Mouse (Mus musculus) forebrain, embryonic 12.5 days (tissue): ENCODE measurements at regions not wholly inside any gene's neighbourhood (a gene's known extent, or its start where the extent isn't known, plus 50 kb on each side); places are given as distances from the start of the nearest gene placed in this dataset.
A peak's percentile ranks its signal among the peaks of the same experiment; 100 is the strongest.

ENCODE experiments used
- ATAC-seq: fragments of 200-750 bp; cut with Nextera tagmentation; 2 replicates; pipeline ENCODE4 v1.8.0; 2017; ENCODE audit warnings: moderate TSS enrichment; ENCODE audit not compliant: low FRiP score
- H3K27ac ChIP-seq: fragments of 300-500 bp; sonication (generic); 2 replicates; pipeline ENCODE4 v1.5.1; 2016; ENCODE audit warnings: mild to moderate bottlenecking
- H3K27me3 ChIP-seq: fragments of 300-500 bp; sonication (generic); 2 replicates; pipeline ENCODE4 v1.6.1; 2016; ENCODE audit warnings: mild to moderate bottlenecking
- H3K36me3 ChIP-seq: fragments of 300-500 bp; sonication (generic); replicated peaks from 2 replicates; pipeline ENCODE4 v1.6.1; 2016; ENCODE audit warnings: mild to moderate bottlenecking
- H3K4me1 ChIP-seq: fragments of 300-500 bp; sonication (generic); 2 replicates; pipeline ENCODE4 v1.6.1; 2016
- H3K4me2 ChIP-seq: fragments of 300-500 bp; sonication (generic); 2 replicates; pipeline ENCODE4 v1.6.1; 2016; ENCODE audit warnings: mild to moderate bottlenecking, moderate library complexity
- H3K4me3 ChIP-seq: fragments of 300-500 bp; sonication (generic); replicated peaks from 2 replicates; pipeline ENCODE4 v1.5.1; 2016; ENCODE audit warnings: mild to moderate bottlenecking
- H3K9ac ChIP-seq: fragments of 300-500 bp; sonication (generic); 2 replicates; pipeline ENCODE4 v1.6.1; 2016; ENCODE audit warnings: mild to moderate bottlenecking
- H3K9me3 ChIP-seq: fragments of 300-500 bp; sonication (generic); 2 replicates; pipeline ENCODE4 v1.6.1; 2016
- WGBS: fragments of 180-500 bp; shearing (Covaris S2); methylation state at CpG from one replicate; pipeline ENCODE4 v1.1.7; 2016; 5-methylcytosine and 5-hydroxymethylcytosine counted together

DNA sequence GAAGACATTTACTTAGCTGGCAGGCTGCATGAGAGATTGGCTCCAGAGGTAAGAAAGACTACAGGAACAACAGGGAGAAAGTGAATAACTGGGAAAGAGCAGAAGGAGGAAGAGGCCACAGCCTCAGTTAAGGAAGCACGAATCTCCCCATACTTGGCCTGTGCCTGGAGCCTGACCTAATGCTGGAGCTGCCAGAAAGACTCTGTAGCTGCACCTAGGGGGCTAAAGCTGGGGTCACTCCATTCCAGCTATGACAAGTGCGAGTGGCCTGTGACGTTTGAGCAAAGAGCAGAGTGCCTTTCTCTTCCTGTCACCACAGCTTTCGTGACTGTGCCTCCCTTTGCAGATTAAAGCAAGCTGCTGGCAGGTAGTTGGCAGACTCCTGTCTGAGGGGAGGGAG, 250.6 kb downstream of the Bcl11a start:
- no peak overlapping the region for H3K4me3 ChIP-seq
- WGBS, result 68% methylated on average over 4 of the region's 4 CpGs
- ATAC-seq, result no peak

DNA sequence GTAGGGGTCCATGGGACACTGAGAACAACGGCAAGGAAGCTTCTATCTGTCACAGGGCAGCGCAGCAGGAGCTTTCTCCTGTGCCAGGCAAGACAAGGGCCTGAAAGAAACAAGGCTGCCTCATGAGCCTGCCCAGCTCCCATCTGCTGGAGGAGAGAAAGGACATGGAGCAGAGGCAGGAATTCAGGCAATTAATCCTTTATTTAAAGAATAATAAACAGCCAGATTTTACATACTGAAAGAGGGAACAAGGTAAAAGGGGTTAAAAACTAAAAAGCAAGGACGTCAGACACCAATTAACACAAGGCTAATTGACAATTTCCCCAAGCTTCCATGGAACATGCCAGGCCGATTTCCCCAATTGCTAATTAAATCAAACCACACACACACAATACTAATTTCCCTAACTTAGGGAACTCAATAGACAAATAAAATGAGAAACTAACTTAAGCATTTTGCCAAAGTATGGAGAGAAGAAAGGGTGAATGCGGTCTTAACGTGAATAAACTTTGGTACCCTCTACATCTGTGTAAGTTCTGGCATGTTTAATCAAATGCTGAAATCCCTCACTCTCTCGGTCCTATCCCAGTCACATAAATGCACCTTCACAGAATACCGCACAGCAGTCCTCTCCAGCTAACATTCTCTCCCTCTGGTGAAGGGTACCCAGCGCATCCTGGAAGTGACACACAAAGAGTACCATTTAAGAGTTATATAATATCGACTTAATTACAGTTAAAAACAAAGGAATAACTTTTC, 252.7 kb downstream of the Bcl11a start:
- H3K4me2 ChIP-seq, result 0 out of 2 replicates have a peak overlapping the region, but pooled peaks have one; percentile 22
- peaks cover 12% of the 10 kb centered on the region; the same call in 1 of the 2 replicates for H3K4me1 ChIP-seq
- H3K9me3 ChIP-seq, result no peaks in the 10 kb centered on the region
- 30% methylated on average over 10 of the region's 10 CpGs for WGBS
- no peaks in the 10 kb centered on the region for H3K36me3 ChIP-seq
- H3K27me3 ChIP-seq, result peaks cover 9% of the 10 kb centered on the region; the same call in 1 of the 2 replicates
- peak; percentile 81 for ATAC-seq
- peak overlapping the region; percentile 76 for H3K27ac ChIP-seq
- H3K4me3 ChIP-seq, result no peak overlapping the region
- H3K9ac ChIP-seq, result no peak overlapping the region

More for the DNA sequence above, 250.6 kb downstream of the Bcl11a start:
- H3K36me3 ChIP-seq, result no peaks in the 10 kb centered on the region
- H3K4me2 ChIP-seq, result no peak overlapping the region
- no peaks in the 10 kb centered on the region for H3K9me3 ChIP-seq
- H3K4me1 ChIP-seq, result peaks cover 12% of the 10 kb centered on the region; the same call in 1 of the 2 replicates
- no peak overlapping the region for H3K9ac ChIP-seq
- H3K27ac ChIP-seq, result no peak overlapping the region
- peaks cover 9% of the 10 kb centered on the region; the same call in 1 of the 2 replicates for H3K27me3 ChIP-seq

DNA sequence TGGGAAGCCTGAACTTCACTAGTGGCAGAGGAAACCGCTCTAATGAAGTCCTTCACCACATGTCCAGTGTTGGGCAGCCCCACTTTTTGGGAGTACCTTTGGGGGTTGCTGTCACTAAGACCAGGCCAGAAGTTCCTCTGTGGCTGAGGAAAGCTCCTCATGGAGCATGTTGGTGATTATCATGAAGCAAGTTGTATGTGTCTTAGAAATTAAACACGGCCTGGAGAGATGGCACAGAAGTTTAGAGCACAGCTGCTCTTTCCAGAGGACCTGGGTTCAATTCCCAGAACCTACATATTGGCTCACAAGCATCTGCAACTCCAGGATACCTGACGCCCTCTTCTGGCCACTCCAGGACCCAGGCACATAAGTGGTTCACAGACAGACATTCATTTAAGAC, 254.4 kb downstream of the Bcl11a start:
- no peaks in the 10 kb centered on the region for H3K36me3 ChIP-seq
- H3K4me2 ChIP-seq, result no peak overlapping the region
- no peaks in the 10 kb centered on the region for H3K9me3 ChIP-seq
- H3K4me1 ChIP-seq, result peaks cover 18% of the 10 kb centered on the region
- H3K27ac ChIP-seq, result no peak overlapping the region
- peaks cover 7% of the 10 kb centered on the region; the same call in 1 of the 2 replicates for H3K27me3 ChIP-seq
- 91% methylated on average over 3 of the region's 3 CpGs for WGBS
- no peak overlapping the region for H3K4me3 ChIP-seq
- ATAC-seq, result no peak
- H3K9ac ChIP-seq, result no peak overlapping the region

DNA sequence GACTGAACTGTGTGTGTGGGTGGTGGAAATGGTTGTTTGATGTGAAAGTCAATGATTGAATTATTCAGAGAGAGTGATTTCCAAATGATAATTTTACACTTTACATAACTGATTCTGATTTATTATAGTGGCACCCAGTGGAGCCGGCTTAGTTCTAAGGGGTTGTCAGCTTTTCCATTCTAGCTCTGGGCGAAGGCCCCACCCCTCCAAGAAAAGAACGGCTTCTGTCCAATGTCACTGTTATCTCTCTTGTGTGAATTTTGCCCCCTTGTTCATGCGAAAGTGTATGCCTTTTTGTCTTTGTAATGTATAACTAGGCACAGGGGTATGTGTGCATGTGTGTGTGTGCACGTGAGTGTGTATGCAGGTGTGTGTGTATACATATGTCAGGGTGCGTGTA, 255.3 kb downstream of the Bcl11a start:
- Histone ChIP-seq H3K4me1 (peaks cover 23% of the 10 kb centered on the region), H3K27ac (no peak overlapping the region), H3K9me3 (no peaks in the 10 kb centered on the region), H3K36me3 (no peaks in the 10 kb centered on the region), H3K27me3 (peaks cover 5% of the 10 kb centered on the region; the same call in 1 of the 2 replicates), H3K4me3 (no peak overlapping the region), H3K4me2 (no peak overlapping the region), H3K9ac (no peak overlapping the region)
- ATAC-seq, result no peak
- 89% methylated on average over 6 of the region's 6 CpGs for WGBS

DNA sequence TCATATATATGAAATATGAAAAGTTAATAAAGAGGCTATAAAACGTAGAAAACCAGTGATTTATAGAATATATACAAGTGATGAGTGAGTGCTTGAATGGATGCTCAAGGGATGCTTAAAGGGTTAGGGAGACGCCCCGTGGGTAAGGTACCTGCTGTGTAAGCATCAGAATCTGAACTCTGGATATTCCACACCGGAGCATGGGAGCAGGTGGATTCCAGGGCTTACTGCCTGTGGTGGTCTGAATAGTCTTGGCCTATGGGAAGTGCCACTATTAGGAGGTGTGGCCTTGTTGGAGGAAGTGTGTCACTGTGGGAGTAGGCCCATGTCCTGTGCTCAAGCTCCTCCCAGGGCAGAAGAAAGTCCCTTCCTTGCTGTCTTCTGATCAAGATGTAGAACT, 257.4 kb downstream of the Bcl11a start:
- ATAC-seq, result no peak

DNA sequence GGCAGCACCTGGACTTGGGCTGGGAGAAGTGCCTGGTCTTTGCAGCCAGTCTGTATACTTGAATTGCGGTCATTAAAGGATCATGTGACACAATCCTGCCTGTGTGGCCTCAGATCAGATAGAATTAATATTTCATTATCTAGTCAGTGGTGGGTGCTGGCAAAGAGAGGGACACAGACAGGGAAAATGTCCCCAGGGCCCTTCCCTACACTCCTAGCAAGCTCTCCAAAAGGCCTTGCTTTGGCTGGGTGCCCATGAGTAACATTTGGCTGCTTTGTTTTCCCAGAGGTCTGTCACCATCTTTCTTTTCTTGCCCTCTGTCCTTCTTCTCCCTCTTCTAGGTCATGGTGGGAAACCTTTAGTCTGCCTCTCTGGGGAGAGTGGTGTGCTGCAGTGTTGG, 260.3 kb downstream of the Bcl11a start:
- Histone ChIP-seq H3K27me3 (no peaks in the 10 kb centered on the region), H3K4me2 (no peak overlapping the region), H3K9me3 (no peaks in the 10 kb centered on the region), H3K36me3 (no peaks in the 10 kb centered on the region), H3K4me3 (no peak overlapping the region), H3K4me1 (peaks cover 15% of the 10 kb centered on the region), H3K27ac (no peak overlapping the region), H3K9ac (no peak overlapping the region)
- ATAC-seq, result no peak
- WGBS, result 86% methylated on average over 1 of the region's 1 CpGs

More for the DNA sequence above, 257.4 kb downstream of the Bcl11a start:
- H3K27me3 ChIP-seq, result no peaks in the 10 kb centered on the region
- H3K9me3 ChIP-seq, result no peaks in the 10 kb centered on the region
- H3K4me3 ChIP-seq, result no peak overlapping the region
- 96% methylated on average over 4 of the region's 4 CpGs for WGBS
- peaks cover 23% of the 10 kb centered on the region for H3K4me1 ChIP-seq
- H3K9ac ChIP-seq, result no peak overlapping the region
- no peaks in the 10 kb centered on the region for H3K36me3 ChIP-seq
- no peak overlapping the region for H3K4me2 ChIP-seq
- no peak overlapping the region for H3K27ac ChIP-seq

DNA sequence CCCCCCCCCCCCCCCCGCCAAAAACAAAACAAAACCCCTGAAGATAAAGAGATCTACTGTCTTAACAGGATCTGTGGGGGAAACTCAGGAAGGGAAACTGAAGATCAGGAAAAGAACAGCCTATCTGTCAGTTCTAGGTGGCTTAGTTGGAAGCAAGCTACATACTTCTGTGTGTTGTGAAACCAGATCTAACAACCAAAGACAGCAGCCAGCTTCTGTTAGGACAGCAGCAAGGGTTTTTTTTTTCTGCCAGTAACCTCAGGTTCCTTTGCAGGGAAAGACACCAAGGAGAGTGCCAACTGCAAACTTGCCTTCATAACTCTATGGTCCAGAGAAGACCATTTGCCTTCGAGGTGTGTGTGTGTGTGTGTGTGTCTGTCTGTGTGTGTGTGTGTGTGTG, 261.2 kb downstream of the Bcl11a start:
- no peak overlapping the region for H3K4me3 ChIP-seq
- H3K4me2 ChIP-seq, result no peak overlapping the region
- no peaks in the 10 kb centered on the region for H3K36me3 ChIP-seq
- ATAC-seq, result no peak
- H3K9me3 ChIP-seq, result no peaks in the 10 kb centered on the region
- no peaks in the 10 kb centered on the region for H3K27me3 ChIP-seq
- no peak overlapping the region for H3K9ac ChIP-seq
- H3K4me1 ChIP-seq, result peaks cover 15% of the 10 kb centered on the region
- 41% methylated on average over 2 of the region's 2 CpGs for WGBS
- no peak overlapping the region for H3K27ac ChIP-seq

DNA sequence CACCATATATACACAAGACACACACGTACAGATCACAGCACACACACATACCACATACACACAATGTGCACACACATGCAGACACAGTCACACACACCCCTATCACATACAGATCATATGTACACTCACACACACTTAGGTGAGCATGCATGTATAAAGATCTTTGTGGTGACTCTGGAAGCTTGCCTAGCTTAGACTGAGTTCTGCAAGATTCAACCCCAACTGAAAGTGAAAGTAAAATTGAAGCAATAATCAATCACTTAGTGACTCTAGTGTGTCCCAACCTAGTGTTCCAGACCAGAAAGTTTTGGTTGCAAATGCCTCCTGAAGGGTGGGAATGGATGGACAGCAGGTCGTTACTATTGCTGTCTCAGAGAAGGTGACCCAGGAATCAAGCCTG, 262.8 kb downstream of the Bcl11a start:
- H3K4me3 ChIP-seq, result no peak overlapping the region
- no peak for ATAC-seq
- no peak overlapping the region for H3K27ac ChIP-seq
- H3K4me1 ChIP-seq, result peaks cover 15% of the 10 kb centered on the region
- no peaks in the 10 kb centered on the region for H3K9me3 ChIP-seq
- H3K36me3 ChIP-seq, result no peaks in the 10 kb centered on the region
- WGBS, result 64% methylated on average over 2 of the region's 2 CpGs
- no peak overlapping the region for H3K9ac ChIP-seq
- H3K4me2 ChIP-seq, result no peak overlapping the region
- no peaks in the 10 kb centered on the region for H3K27me3 ChIP-seq

DNA sequence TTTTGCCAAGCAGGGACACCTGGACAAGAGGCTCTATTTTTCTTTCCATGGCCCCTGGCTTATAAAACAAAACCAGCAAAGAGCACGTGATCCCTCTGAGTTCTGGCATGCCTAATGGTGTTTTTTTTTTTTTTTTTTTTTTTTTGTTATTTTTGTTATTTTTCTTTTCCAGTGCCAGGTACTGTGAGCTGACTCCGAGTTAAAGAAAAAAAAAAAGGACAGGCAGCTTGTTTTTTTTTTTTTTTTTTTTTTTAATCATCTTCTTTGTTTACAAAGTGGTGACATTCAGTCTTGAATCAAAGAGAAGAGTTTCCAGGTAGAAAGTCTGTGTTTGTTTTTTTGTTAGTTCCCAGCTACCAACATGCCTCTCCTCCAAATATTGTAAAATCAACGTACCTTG, 263.8 kb downstream of the Bcl11a start:
- no peak overlapping the region for H3K4me2 ChIP-seq
- no peak for ATAC-seq
- H3K9ac ChIP-seq, result no peak overlapping the region
- H3K4me3 ChIP-seq, result no peak overlapping the region
- H3K9me3 ChIP-seq, result no peaks in the 10 kb centered on the region
- no peak overlapping the region for H3K27ac ChIP-seq
- H3K27me3 ChIP-seq, result no peaks in the 10 kb centered on the region
- peaks cover 15% of the 10 kb centered on the region for H3K4me1 ChIP-seq
- 55% methylated on average over 3 of the region's 3 CpGs for WGBS
- no peaks in the 10 kb centered on the region for H3K36me3 ChIP-seq

DNA sequence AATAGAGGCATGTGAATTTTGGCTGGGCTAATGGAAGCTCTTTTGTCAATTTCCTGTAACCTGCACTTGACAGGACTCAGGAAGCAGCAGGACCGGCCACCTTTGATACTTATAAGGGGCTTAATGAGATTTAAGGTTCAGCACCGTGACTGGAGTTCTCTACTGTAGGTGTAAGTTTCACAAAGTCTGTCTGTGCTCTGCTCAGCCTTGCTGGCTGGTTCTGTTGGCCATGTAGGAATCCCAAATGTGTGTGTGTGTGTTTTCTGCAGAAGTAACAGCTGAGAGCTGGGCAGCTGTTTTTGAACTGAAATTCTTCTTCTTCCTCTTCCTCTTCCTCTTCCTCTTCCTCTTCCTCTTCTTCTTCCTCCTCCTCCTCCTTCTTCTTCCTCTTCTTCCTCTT, 264.3 kb downstream of the Bcl11a start:
- Histone ChIP-seq H3K4me1 (peaks cover 15% of the 10 kb centered on the region), H3K27me3 (no peaks in the 10 kb centered on the region), H3K4me2 (no peak overlapping the region), H3K27ac (no peak overlapping the region), H3K36me3 (no peaks in the 10 kb centered on the region), H3K4me3 (no peak overlapping the region), H3K9ac (no peak overlapping the region), H3K9me3 (no peaks in the 10 kb centered on the region)
- 33% methylated on average over 2 of the region's 2 CpGs for WGBS
- no peak for ATAC-seq

DNA sequence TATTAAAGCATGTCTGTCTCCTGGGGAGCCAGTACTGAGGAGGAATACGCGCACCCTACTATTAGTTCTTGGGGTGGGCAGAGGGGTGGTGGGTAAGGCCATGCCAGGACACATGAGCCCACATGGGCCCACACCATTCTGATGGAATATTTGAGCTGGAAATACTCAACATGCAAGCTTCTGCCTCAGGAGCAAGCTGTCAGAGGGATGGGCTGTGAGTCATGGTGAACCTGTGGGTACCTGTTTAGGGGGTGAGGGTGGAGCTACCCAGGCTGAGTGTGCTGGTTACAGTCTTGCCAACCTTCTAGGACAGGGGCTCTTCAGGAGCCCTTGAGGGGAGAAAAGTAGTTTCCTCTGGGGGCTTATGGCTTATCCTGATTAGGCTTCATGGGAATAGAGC, 264.9 kb downstream of the Bcl11a start:
- 92% methylated on average over 2 of the region's 2 CpGs for WGBS
- no peaks in the 10 kb centered on the region for H3K36me3 ChIP-seq

DNA sequence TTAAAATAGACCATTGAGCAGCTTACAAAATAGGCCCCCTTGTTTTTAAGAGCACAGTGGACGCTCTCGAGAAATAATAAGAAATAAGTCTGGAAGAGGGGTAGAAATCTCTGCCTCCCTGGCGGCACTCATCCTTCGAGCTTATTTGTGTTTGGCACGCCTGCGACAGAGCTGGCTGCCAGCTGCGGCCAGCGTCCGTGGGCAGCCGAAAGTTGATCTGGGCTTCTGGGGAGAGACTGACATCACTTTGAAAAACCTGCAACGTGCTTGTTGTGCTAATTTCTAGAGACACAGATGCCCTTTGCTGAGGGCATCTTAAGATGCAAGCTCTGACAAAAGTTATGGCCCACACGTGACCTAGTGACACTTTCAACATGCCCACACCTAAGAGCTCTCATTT, 269.4 kb downstream of the Bcl11a start:
- no peak for ATAC-seq
- H3K9me3 ChIP-seq, result no peaks in the 10 kb centered on the region
- H3K27ac ChIP-seq, result no peak overlapping the region
- no peak overlapping the region for H3K9ac ChIP-seq
- WGBS, result 28% methylated on average over 12 of the region's 12 CpGs
- peaks cover 23% of the 10 kb centered on the region for H3K4me1 ChIP-seq
- no peaks in the 10 kb centered on the region for H3K27me3 ChIP-seq
- no peak overlapping the region; the same call in 1 of the 2 replicates for H3K4me2 ChIP-seq
- H3K4me3 ChIP-seq, result no peak overlapping the region
- H3K36me3 ChIP-seq, result no peaks in the 10 kb centered on the region

More for the DNA sequence above, 264.9 kb downstream of the Bcl11a start:
- Histone ChIP-seq H3K4me1 (peaks cover 18% of the 10 kb centered on the region), H3K4me3 (no peak overlapping the region), H3K4me2 (no peak overlapping the region), H3K9me3 (no peaks in the 10 kb centered on the region), H3K27ac (no peak overlapping the region), H3K27me3 (no peaks in the 10 kb centered on the region), H3K9ac (no peak overlapping the region)
- no peak for ATAC-seq

DNA sequence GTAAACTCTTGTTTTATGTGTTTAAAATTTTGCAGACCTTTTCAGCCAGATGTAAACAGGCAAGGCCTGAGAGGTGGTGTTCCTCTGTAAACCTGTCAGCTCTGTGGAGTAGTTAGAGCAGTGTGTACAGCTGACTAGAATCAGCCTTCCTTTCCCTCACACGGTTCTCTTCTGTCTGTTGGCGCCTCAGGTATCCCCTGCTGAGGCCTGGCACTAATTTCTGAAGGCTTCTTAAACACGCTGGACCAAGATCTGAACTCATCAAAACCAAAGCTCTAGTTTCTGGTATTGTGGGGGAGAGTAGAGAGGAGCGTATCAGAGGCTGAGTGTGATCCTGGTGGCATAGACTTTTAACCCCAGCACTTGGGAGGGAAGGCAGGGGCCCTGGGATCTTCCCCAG, 270.9 kb downstream of the Bcl11a start:
- no peak for ATAC-seq
- 57% methylated on average over 4 of the region's 4 CpGs for WGBS
- H3K36me3 ChIP-seq, result no peaks in the 10 kb centered on the region
- no peaks in the 10 kb centered on the region for H3K27me3 ChIP-seq
- H3K4me2 ChIP-seq, result no peak overlapping the region
- no peak overlapping the region for H3K27ac ChIP-seq
- H3K4me3 ChIP-seq, result no peak overlapping the region
- peaks cover 23% of the 10 kb centered on the region for H3K4me1 ChIP-seq
- H3K9ac ChIP-seq, result no peak overlapping the region
- no peaks in the 10 kb centered on the region for H3K9me3 ChIP-seq
